Mouse (Mus musculus) E14TG2a.4 (cell line): ENCODE measurements around the gene Dpf2.
A peak's percentile ranks its signal among the peaks of the same experiment; 100 is the strongest.

Source experiments
- H3K27me3 ChIP-seq: 2 replicates; pipeline ENCODE4 v1.6.1; 2014; ENCODE audit warnings: low read length, control low read depth; ENCODE audit not compliant: insufficient read depth
- H3K36me3 ChIP-seq: 2 replicates; pipeline ENCODE4 v1.6.1; 2014; ENCODE audit warnings: low read length, control low read depth; ENCODE audit not compliant: insufficient read depth
- H3K4me1 ChIP-seq: replicated peaks from 2 replicates; pipeline ENCODE4 v1.6.1; 2014; ENCODE audit warnings: low read depth, low read length, control low read depth
- H3K4me3 ChIP-seq: replicated peaks from 2 replicates; pipeline ENCODE4 v1.5.1; 2014; ENCODE audit warnings: mild to moderate bottlenecking, low read length
- H3K9me3 ChIP-seq: 2 replicates; pipeline ENCODE4 v1.6.1; 2014; ENCODE audit warnings: low read length, control low read depth
- CTCF ChIP-seq: conservative IDR thresholded peaks from 2 replicates; pipeline ENCODE4 v1.5.1; 2014; ENCODE audit warnings: low read length
- NANOG ChIP-seq: IDR thresholded peaks from 2 replicates; pipeline ENCODE4 v1.6.1; 2014; ENCODE audit warnings: borderline replicate concordance, low read length, mixed read lengths
- POU5F1 ChIP-seq: IDR thresholded peaks from 2 replicates; pipeline ENCODE4 v1.6.1; 2014; ENCODE audit warnings: low read length, borderline replicate concordance

Gene Dpf2

DNA sequence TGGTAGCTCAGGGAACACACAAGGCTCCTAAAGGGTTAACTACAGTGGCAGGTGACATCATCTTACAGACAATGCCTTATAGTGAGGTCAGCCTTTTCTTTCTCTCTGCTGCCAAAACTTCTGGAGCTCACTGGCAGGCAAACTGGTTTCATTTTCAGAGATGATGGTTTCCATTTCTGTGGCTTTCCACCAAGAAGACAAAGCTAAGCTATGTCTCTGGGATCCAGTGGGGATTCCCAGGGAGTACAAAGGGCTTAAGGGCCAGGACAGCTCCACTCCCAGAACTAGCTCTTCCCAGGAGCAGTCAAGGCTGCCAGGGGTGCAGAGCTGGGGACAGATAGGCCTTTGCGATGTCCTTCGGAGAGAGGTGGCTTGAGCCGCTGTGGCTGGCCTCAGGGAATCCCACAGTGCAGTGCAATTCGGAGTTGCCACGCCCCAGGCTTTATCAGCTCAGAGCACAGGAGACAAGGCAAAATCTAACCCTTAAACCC is 61.3 kb downstream of the Dpf2 start:
- Histone ChIP-seq H3K4me1 (peaks cover 71% of the 10 kb centered on the region), H3K4me3 (peak overlapping the region; percentile 24; the same call in 1 of the 2 replicates), H3K27me3 (no peaks in the 10 kb centered on the region), H3K9me3 (no peaks in the 10 kb centered on the region), H3K36me3 (peaks cover 53% of the 10 kb centered on the region)
- TF ChIP-seq POU5F1 = no peak
- no peak for TF ChIP-seq CTCF
- no peak for TF ChIP-seq NANOG

DNA sequence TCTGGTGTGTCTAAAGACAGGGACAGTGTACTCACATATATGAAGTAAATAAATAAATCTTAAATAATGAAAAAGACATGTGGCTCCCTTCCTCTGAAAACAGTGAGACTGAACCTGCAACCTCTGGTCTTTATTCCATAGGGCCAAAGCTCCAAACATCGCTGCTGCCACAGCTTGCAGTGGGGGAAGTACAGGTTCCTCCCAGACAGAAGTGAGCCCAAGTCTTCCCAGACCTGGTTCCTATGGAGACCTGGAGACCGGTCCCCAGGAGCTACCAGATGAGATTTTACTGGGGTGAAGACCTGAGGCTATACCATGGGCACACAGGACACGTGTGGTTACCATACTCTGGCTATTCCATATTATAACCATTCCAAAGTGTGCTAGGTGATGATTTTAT is 62.0 kb downstream of the Dpf2 start:
- no peaks in the 10 kb centered on the region for H3K27me3 ChIP-seq
- peaks cover 46% of the 10 kb centered on the region for H3K36me3 ChIP-seq
- H3K4me1 ChIP-seq = peaks cover 68% of the 10 kb centered on the region
- no peak overlapping the region for H3K4me3 ChIP-seq
- H3K9me3 ChIP-seq = no peaks in the 10 kb centered on the region
- TF ChIP-seq NANOG = no peak
- TF ChIP-seq CTCF = no peak
- no peak for TF ChIP-seq POU5F1

DNA sequence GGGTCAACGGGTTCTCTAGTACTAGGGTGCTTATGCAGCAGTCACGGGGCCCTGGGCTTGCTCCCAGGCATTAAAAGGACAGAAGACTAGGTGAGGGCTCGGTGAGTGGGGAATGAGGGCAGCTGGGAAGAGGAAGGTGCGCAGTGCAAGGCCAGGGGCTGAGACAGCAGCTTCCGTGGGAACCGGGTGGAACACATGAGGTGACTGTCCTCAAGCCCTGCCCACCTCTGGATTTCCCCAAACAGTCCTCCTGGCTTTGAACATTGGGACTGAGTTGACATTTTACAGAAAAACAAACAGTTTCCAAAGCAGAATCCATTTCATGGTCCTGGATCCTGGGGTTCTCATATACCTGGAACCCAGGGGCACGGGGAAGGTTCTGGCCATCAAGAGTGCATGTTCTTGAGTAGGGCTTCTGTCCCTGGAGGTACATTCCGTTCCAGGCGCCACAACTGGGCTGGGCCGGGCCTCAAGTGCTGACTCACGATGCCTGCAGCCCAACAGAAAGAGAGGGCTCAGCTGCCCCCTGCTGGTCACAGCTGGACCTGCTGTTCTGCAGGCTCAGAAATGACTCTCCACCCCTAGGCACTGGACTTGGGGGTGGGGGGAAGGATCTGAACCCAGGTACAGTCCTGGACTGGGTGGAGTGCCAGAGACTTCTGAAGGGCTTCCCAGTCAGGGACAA is 62.8 kb downstream of the Dpf2 start:
- H3K4me1 ChIP-seq = peaks cover 74% of the 10 kb centered on the region
- TF ChIP-seq CTCF = peak; percentile 87
- no peak for TF ChIP-seq NANOG

DNA sequence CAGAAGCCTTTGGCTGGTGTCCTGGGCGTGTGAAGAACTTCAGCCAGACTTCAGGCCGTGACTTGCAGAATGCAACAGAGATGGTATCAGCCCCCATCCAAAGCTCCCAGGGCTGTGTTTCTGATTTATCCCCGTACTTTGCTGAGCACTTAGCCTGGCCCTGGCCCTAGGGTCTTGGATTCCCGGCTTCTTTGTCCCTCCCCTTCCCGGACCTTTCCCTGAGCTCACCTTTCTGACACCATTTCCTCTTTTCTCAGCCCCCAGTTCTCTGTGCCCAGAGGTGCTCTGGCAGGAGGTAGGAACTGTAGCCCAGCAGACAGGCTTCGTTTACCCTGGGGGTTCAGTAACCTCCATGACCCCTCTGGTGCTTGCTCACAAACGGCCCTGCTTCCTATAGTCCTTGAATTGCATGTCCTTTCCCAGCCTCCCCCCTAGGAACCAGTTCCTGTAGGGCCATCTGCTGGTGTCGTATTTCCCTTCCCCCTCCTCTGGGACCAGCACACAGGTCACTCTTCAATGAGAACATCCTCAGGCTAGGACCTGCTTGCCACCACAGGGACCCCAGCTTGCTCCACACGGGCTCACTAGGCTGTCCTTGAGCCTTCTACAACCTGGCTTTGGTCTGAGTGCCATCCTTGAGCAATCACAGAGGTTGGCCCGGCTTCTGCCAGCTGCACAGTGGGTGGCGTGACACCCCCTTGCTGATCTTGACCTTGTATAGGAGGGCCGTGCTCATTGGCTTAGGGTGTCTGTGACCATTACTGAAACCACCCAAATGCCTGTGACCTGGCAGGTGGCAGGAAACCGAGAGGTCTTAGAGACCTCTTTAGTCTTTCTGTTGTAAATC is 63.8 kb downstream of the Dpf2 start:
- H3K4me1 ChIP-seq = peaks cover 83% of the 10 kb centered on the region
- no peaks in the 10 kb centered on the region for H3K27me3 ChIP-seq
- TF ChIP-seq POU5F1 (no peak; the same call in 1 of the 2 replicates), CTCF (no peak), NANOG (peak; percentile 74)
- H3K4me3 ChIP-seq = peak overlapping the region; percentile 66
- peaks cover 32% of the 10 kb centered on the region for H3K36me3 ChIP-seq
- H3K9me3 ChIP-seq = no peaks in the 10 kb centered on the region

More for the DNA sequence above, 62.8 kb downstream of the Dpf2 start:
- Histone ChIP-seq H3K27me3 (no peaks in the 10 kb centered on the region), H3K9me3 (no peaks in the 10 kb centered on the region), H3K36me3 (peaks cover 37% of the 10 kb centered on the region), H3K4me3 (peak overlapping the region; percentile 66)

DNA sequence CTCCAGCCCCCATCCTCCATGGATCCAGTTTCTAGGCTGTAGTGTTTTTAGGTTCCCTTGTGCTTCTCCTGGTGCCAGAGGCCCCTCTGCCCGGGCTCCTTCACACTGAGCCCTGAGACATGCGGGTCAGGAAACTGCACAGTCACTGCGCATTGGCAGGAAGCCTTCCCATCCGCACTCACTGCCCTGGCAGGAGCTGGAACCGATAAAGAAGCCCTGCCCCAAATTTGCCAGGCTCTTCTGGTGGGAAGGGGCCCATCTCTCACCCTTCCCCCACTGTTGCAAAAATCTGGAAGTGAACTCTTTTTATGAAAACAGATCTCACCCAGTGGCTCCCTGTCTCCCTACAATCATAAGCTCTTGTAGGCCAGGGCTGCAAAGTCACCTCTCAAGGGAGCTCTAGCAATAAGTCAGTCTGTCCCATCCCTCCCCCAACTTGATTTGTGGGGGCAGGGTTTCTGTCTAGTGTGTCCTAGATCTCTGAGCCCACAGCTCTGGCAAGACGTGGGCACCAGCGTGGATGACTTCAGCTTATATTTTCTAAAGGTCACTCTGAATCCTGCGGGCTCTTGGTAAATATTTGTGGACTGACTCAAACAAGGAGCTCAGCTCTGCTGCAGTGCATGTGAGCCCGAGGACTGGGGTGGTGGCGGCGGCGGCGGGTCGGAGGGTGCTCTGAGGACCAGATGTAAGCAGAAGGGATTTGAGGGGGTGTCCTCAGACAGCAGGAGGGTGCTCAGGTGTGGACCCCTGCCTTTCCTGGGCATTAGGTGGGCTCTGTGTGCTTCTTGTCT is 64.6 kb downstream of the Dpf2 start:
- no peak for TF ChIP-seq POU5F1
- TF ChIP-seq NANOG = no peak
- no peak for TF ChIP-seq CTCF
- Histone ChIP-seq H3K4me3 (peak overlapping the region; percentile 66), H3K9me3 (no peaks in the 10 kb centered on the region), H3K36me3 (peaks cover 32% of the 10 kb centered on the region), H3K27me3 (no peaks in the 10 kb centered on the region), H3K4me1 (peaks cover 88% of the 10 kb centered on the region)

DNA sequence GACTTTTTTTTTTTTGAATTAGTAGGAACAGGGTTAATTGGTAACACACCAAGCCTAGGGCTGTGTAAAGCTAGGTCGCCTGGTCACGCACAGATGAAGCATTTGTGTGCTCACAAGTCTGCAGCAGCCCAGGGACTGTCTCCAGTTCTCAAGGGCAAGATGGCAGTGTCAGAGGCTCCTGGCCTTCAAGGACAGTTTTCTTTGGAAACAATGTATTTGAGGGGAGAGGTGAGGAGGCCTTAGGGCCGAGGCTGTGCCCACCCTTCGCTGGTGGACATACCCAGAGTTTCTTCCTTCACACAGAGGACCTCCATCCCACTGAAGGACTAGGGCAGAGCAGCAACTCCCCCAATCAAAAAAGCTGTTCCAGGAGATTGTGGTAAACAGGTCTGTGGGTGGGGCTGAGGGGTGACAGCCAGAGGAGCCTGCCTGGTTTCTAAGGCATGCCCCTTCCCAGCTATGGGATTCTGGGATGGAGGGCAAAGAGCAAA is 65.5 kb downstream of the Dpf2 start:
- H3K27me3 ChIP-seq = no peaks in the 10 kb centered on the region
- no peaks in the 10 kb centered on the region for H3K9me3 ChIP-seq
- H3K4me3 ChIP-seq = peak overlapping the region; percentile 66
- peak; percentile 8; the same call in 1 of the 2 replicates for TF ChIP-seq NANOG
- TF ChIP-seq CTCF = no peak
- TF ChIP-seq POU5F1 = no peak
- peaks cover 89% of the 10 kb centered on the region for H3K4me1 ChIP-seq
- peaks cover 23% of the 10 kb centered on the region for H3K36me3 ChIP-seq

DNA sequence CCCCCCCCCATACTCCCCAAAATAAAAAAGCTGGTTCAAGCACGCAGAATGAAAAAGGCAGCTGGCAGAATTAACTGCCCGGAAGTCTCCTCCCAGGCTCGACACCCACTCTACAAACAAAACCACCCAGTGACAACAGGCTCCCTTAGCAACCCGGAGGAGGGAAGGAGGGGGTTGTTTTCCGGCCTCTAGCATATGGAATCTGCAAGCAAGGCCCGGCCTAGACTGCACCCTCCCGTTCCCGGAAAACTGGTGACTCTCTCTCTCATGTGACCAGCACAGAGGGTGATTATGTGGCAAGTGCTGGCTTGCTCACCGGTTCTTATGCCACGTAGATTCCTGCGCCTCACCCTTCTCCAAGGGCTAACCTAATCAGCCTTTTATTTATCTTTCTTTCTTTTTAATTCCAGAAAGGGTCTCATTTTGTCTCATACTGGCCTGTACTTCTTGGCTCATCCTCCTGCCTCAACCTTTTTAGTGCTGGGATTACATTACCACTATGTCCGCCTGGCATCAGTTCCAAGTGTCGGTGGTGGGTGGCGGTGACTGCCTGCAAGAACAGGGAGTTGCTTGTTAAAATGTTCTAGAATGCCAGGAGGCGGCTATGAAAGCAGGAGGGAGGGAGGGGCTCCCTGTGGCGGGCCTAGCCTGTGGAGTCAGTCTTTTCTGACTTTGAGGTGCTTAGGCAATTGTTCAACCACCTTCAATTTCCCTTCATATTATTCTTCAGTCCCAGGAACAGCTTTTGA is 66.1 kb downstream of the Dpf2 start:
- peak overlapping the region; percentile 66 for H3K4me3 ChIP-seq
- TF ChIP-seq CTCF = no peak
- no peak for TF ChIP-seq NANOG
- no peak for TF ChIP-seq POU5F1
- peaks cover 20% of the 10 kb centered on the region for H3K36me3 ChIP-seq
- H3K4me1 ChIP-seq = peaks cover 89% of the 10 kb centered on the region
- no peaks in the 10 kb centered on the region for H3K9me3 ChIP-seq
- no peaks in the 10 kb centered on the region for H3K27me3 ChIP-seq
